Mouse (Mus musculus) adrenal gland, adult (tissue): ENCODE measurements around the gene Sowaha.
A peak's percentile ranks its signal among the peaks of the same experiment; 100 is the strongest.

Experiments used
- DNase-seq, 2 experiments: peaks; one replicate each; pipeline ENCODE4 v3.0.0; 2022 to 2023; ENCODE audit warnings: low spot score in 1 of 2; ENCODE audit not compliant: inconsistent age in 2 of 2

Gene Sowaha

GRCm38 (mm10) chr11:53447996-53448395 lies 32.1 kb downstream of the Sowaha start:
- no peak for DNase-seq

DNA sequence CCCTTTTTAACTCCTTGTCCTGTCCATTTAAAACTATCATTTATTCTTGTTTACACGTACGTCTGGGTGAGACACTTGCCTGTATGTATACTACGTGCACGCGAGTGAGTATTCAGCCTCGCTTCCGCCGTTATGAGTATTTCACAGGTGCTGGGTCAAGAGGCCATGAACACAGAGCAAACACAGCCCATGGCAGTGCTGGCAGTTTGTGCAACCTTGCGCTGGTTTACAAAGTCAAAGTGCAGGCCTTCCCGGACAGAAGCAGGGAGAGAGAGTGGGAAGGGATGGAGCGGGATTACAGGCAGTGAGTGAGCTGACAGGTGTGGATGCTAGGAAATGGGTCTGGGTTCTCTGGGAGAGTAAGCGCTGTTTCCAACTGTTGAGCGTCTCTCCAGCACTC lies 33.9 kb downstream of the Sowaha start:
- DNase-seq = no peak

- peak; percentile 82 to 84 for DNase-seq
Observed at GRCm38 (mm10) chr11:53445562-53445961, 34.5 kb downstream of the Sowaha start.

DNA sequence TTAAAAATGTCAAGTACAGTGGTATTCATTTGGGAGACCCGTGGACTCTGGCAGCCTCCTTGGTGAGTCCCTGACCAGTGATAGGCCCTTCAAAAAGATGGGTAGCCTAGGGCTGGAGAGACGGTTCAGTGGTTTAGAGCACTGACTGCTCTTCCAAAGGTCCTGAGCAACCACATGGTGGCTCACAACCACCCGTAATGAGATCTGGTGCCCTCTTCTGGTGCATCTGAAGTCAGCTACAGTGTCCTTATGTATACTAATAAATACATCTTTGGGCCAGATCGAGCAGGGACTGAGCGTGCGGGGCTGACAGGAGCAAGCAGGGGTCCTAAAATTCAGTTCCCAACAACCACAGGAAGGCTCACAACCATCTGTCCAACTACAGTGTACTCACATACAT lies 36.2 kb downstream of the Sowaha start:
- DNase-seq = peak; percentile 65 to 83

- peak; percentile 64 to 82 for DNase-seq
Observed at GRCm38 (mm10) chr11:53441921-53442320, 38.2 kb downstream of the Sowaha start.

DNA sequence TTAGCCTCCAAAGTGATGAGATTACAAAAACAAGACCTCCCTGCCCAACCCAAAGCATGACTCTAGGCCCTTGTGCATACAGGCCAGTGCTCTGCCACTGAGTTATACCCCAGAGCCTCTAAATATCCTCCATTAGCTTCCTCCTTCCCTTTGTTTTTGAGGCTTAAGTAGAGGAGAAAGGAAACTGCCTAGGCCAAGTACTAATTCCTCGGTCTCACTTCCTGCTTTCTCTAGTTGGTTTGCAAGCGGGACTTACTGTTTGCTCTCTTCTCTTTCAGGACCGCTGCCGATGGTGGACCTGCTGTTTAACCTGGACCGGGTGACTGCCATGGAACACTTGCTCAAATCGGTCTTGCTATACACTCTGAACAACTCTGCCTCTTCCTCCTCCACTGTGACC lies 43.7 kb downstream of the Sowaha start:
- DNase-seq = no peak

GRCm38 (mm10) chr11:53435504-53435903 lies 44.6 kb downstream of the Sowaha start:
- DNase-seq = no peak

DNA sequence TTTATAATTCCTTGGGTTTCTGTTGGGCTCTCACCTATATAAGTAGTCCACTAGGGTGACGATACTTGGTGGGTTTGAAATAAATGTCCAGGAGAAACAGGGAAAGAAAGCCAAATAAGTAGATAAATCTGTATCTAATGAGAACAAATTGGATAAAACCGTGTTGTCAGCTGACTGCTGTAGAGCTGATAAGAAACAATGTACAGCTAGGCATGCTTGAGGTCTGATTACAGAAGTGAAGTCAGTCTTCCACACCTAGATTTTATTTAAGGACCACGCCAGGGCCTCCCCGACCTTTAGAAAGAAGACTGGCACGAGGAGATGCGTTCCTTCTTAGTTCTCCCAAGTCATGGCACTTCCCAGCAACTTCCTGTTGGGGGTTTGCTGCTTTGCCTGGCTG lies 47.0 kb downstream of the Sowaha start:
- no peak for DNase-seq

- DNase-seq = no peak
Observed at GRCm38 (mm10) chr11:53431347-53432056, 48.6 kb downstream of the Sowaha start.

- DNase-seq = peak; percentile 99 to 100
Observed at GRCm38 (mm10) chr11:53430670-53431346, 49.3 kb downstream of the Sowaha start, which contains the start of the genes Uqcrq and Gdf9. Gene Uqcrq (minus strand): TSS chr11:53430831. Gene Gdf9 (plus strand): TSS chr11:53431023.

GRCm38 (mm10) chr11:53430300-53430669 lies 49.8 kb downstream of the Sowaha start:
- DNase-seq = no peak

DNA sequence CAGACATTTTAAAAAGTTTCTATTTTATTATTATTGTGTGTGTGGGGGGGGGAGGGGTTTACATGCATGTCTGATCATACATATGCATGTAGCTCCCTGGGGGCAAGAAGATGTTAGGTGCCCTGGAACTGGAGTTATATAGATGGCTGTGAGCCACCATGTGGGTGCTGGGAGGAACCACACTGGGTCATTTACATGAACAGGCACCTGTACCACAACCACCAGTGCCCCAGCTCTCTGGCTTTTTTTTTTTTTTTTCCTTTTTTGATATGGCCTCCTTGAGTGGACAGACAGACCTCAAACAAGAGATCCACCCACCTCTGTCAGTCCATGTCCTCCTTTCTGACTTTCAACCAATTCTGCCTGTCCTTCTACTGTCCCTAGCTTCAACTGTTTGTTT lies 50.9 kb downstream of the Sowaha start:
- no peak for DNase-seq

- peak in 1 of 2 experiments; percentile 36 for DNase-seq
Observed at GRCm38 (mm10) chr11:53428716-53429057, 51.4 kb downstream of the Sowaha start.

GRCm38 (mm10) chr11:53427993-53428715 lies 51.9 kb downstream of the Sowaha start:
- DNase-seq = peak in 1 of 2 experiments; percentile 57

GRCm38 (mm10) chr11:53426914-53427313 lies 53.2 kb downstream of the Sowaha start:
- DNase-seq = peak in 1 of 2 experiments; percentile 23
